Mouse (Mus musculus): ENCODE results near the gene Amacr. TPM values are rescaled to one million over a fixed set of nuclear protein-coding genes. Genes with fewer than 3 reads are reported as not detected.

Gene Amacr
- total RNA-seq (2021) = 33.4 and 37.0 TPM in 2 replicates
- long read RNA-seq, experiment 1, transcript Amacr-201 (5 exons, 2,577 nt) = major isoform, 40 of 43 reads
- long read RNA-seq, experiment 1, partial matches to known transcripts = 1 of 43 reads
- long read RNA-seq, experiment 1, other reads (novel, unspliced or antisense) = 2 of 43 reads
- long read RNA-seq, experiment 2, transcript Amacr-201 (5 exons, 2,577 nt) = major isoform, 48 of 55 reads
- long read RNA-seq, experiment 2, partial matches to known transcripts = 2 of 55 reads
- long read RNA-seq, experiment 2, other reads (novel, unspliced or antisense) = 5 of 55 reads

DNA sequence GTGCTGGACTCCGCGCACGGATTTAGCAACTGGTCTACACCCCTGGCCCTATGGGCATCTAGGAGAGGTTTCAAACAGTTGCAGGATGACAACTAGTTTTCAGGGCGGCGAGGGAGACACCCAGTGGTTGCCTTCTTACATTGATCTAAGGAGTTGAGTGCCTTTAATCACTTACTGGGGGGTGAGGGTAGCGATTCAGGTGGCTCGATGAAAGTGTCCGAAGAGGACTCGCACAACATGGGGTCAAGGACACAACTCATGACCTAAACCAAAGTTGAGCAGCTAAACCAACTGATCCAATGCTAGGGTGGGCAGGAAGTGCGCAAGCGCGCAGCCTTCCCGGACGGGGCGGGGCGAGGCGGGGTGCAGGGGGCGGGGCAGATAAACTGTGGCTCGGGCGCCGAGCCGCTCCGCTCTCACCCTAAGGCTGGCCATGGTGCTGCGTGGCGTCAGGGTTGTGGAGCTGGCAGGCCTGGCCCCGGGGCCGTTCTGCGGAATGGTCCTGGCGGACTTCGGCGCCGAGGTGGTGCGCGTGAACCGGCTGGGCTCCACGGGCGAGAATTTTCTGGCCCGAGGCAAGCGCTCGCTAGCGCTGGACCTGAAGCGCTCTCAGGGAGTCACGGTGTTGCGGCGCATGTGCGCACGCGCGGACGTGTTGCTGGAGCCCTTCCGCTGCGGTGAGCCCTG lies at the start of gene Amacr:
Gene Amacr (plus strand): TSS at position 380 of the 687 bp plus-strand sequence.
- peak; percentile 94 for DNase-seq

DNA sequence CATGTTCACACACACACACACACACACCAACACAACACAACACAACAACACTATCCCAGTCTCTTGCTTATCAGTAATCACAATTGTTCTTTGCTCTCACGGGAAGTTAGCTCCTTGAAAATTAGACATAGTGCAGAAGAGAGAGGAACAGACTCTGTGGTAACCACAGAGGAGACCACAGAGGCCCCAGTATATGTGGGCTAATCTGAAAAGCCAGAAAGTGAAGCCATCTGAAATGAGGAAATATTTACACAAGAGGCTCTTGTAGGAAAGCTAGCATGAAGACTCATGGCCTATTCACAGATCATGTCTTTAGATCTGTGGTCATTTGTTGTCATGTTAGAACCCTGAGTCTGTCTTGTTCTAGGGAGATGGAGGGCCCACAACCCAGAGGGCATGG lies 47.6 kb upstream of the Amacr start:
- DNase-seq = no peak

DNA sequence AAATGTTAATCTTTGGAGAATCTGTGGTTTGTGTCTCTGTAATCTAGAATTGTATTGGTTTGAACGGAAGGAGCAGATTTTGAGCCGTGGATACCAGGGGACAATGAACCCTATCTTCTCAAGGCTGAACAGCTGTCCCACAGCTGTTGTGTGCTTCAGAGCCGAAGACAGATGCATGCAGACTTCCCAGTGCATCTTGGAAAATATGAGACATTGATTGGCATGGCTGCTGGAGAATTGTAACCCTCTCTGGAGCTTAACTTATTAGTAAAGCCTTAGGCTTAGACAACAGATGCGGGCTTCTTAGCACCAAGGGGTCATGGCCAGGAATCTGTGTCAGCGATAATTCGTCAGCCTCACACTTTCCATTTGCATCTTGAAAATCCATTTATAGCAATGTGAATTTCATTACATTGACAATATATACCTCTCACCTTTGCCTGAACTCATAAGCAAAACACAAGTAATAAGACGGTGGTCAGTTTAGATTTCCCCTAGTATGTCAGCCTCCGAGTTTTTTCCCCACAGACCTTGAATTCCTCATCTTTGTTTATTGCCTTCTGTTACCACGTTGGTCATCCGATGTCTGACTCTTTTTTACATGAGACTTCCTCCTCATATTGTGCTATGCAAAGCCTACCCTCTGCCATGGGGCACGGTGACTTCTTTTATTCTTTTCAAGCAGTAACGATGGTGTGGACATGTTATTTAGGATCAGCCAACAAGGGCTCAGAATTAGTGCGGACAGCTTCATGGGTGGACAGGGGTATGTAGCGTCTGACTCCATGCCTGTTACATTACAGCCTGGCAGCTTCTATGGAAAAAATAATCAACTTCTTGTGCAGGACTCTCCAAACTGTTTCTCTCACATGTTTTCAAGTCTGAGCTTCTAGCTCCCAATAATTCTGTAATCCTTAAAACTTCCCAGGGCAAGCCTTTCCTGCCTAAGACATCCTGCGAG lies 41.1 kb upstream of the Amacr start:
- no peak for DNase-seq

GRCm38 (mm10) chr15:10941901-10942300 lies 39.7 kb upstream of the Amacr start:
- DNase-seq = no peak

- DNase-seq = no peak
These were observed 33.7 kb upstream of the Amacr start for GRCm38 (mm10) chr15:10947852-10948251.

GRCm38 (mm10) chr15:10951951-10952759 lies 29.4 kb upstream of the Amacr start, which contains the start of gene C1qtnf3:
Gene C1qtnf3, plus strand, starts transcription at chr15:10952332.
- DNase-seq = no peak

DNA sequence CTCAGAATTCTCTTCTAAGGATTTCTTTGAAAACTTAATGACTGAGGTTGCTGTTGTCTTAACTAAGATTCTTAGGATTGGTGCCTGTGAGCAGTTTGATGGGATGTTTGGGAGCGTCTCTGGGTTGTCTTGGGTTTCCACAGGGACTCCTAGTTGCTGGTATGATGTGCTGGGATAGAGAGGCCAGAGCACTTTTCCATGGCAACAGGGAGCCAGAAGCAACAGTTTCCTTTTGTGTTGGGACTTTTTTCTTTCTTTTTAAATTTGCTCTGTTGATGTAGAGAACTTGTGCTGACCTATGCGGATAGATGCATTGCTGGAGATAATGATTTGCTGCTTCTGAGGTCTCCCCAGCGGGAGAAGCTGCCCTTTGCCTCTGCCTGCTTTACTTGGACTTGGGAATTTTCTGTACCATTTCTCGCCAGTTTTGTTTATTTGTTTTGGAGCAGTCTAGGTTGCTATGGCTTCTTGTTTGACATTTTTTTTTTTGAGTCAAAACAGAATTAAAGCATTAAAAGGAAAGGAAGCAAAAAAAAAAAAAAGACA lies 28.7 kb upstream of the Amacr start:
- no peak for DNase-seq

- no peak for DNase-seq
These were observed 28.1 kb upstream of the Amacr start for GRCm38 (mm10) chr15:10953465-10953864.

DNA sequence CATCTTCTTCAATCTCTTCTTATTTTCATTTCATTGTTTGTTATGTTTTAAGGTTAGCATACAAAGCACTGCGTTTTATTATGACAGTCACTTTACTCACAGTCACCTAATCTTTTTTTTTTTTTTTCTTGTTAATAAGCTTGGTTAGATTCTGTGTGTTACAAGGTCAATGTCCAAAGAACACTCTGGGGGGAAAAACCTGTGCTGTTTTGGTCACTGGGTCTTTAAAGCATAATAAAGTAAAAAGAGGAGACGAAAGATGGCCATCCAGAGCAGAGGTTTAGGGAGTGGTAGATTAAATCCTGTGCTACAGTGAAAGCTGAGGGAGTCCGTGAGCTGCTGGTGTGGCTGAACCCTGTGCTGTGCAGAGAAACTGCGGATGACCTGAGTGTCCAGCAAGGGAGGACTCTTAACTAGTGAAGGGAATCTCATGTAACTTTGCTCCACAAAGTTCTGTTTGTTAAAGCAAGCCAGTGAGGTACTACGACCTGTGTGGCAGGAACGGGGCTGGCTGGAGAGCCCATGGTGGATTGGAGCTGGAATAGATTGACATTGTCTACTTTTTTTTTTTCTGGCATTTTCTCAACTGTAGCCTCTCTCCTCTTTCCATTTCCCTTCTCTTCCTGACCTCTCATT lies 27.1 kb upstream of the Amacr start:
- no peak for DNase-seq

DNA sequence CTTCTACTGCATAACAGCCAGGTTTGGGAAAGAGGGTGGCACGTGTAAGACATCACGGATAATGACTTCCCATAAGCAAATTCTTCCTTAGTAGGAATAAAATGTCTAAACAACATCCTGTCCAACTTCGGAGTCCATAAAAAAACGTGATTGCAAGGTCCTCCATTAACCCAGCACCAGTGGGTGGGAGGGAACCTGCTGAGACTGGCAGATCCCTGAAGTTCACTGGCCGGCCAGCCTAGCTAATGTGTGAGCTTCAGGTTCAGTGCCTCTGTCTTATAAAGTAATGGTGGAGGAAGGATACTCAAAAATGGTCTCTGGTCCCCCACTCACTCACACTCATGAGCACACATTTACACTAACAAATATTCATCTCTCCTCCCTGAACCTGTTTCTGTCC lies 26.4 kb upstream of the Amacr start:
- DNase-seq = no peak

GRCm38 (mm10) chr15:10956706-10957105 lies 24.9 kb upstream of the Amacr start:
- no peak for DNase-seq

DNA sequence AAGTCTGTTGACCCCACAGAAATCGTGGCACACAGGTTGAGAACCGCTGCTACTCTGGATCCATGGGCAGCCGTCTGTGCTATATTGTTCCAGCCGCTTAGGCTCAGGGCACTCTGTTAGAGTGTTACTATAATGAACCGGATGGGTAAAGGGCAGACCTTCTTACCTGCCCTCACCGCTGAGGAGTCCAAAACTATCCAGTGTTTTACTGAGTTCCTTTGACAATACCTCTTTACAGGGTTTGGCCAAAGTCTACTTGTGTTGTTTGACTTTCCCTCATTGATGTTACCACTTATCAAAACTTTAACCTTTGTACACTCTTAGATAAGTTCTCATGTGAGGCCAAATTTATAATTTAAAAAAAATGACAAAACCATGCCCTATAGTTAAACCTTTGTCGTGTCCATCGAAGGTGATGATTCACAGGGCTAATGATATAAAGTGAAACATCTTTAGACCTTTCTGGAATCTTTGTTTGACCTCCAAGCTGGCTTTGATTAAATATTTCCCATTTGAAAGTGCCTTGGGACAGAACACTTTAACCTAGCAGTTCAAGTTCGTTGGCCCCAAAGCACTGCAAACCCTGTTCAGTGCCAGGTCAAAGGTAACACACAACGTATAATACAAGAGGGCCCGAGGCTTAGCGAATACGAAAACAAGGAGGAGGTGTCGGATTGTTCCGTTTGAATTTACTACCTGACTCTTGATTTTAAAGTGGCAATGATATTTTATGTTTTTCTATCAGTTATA lies 22.1 kb upstream of the Amacr start:
- DNase-seq = peak; percentile 10

DNA sequence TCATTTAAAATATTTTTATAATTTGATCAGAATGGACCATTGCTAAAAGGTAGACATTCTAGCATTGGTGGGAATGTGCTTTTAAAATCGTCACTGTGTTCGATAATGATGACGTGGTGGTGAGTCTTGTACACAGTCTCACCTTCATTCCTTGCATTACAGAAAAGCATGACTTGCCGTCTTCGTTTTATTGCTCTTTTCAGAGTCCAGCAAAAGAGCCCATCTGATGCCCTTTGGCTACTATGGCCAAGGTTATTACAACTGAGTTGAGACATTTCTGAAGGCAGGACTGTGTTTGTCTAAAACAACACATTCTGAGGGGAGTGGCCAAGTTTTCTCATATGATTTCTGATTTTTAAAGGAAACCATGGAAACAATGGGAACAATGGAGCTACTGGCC lies 21.3 kb upstream of the Amacr start:
- DNase-seq = no peak

- no peak for DNase-seq
These were observed 19.0 kb upstream of the Amacr start for GRCm38 (mm10) chr15:10962601-10963000.

- no peak for DNase-seq
These were observed 12.1 kb upstream of the Amacr start for GRCm38 (mm10) chr15:10969439-10969838.

DNA sequence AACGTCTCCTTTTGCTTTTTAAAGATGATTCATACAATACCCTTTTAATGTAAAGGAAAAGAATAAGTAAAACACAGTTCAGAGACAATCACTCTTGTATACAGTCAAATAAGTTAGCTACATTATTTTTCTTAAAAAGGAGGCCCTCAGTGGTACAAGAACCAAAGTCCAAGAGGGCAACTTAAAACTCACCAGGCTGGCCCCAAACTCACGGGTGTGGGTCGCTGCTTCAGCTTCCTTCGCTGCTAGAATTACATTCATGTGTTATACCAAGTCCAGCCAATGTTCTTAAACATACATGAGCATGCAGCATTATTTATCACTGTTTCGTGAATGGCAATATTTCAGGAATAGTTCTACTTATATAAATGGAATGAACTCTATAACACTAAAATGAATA lies 10.8 kb upstream of the Amacr start:
- DNase-seq = no peak

DNA sequence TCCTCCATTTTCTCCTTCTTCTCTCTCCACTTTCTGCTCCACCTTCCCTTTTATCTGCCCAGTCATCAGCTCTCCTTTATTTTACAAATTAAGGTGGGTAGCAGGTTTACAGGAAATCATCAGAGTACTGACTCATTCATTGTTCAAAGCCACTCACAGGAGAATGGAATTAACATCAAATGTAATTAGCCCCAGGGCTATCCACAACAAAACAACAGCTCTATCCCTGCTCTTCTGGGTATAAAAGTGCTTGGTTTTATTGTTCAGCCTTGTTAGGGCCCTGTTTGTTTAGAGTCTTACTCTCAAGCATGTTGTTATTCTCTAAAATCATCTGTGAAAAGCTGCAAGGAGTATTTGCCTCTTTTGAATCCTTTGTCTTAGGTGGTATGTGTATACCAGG lies 4.4 kb upstream of the Amacr start:
- DNase-seq = no peak

DNA sequence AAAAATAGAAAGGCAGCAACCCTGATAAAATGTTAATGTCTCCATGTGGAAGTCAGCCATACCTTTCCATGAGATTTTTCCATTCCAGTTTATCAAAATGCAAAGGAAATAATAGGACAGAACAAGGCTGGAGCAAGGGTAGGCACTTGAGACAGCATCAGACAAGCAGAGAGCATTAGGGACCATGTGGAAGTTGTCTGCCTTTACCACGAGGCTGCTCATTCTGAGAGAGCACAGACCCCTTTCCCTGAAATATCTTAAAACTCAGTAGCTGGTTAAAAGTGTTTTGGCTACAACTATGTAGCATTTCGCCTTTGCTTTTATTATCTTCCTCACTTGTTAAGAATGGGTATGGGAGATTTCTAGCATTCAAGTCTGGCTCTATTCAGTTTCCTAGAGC lies 844 bp upstream of the Amacr start:
- no peak for DNase-seq

DNA sequence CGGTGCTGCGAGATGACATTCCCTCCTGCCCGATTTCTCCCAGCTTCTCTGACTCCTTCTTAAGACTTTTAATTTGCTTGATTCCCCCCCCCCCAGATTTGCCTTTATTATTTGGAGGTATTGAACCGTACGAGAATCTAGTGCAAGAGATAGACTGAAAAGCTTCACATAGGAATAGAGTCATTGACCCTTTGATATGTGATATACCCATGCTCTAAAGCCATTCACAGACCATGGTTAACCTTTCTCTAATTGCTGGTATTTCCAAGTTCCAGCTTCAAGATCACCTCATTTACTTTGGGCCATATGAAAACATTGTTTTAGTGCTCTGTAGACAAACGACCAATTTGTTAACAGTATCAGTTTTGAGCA lies 494 bp downstream of the Amacr start:
- DNase-seq = no peak

- no peak for DNase-seq
These were observed 4.2 kb downstream of the Amacr start for GRCm38 (mm10) chr15:10985756-10986155.

Data from adrenal gland, postnatal 14 days (tissue).